Mouse (Mus musculus) T-helper 17 cell (primary cell): ENCODE measurements around the gene Ptprg.

ENCODE experiments used
- in situ Hi-C, 2 experiments: fragments of 300-600 bp; cut with MboI, MseI; formaldehyde crosslinking; loops; 1 replicate in 1 of 2; 2 replicates in 1 of 2; pipeline ENCODE4 v1.15.1; 2025; ENCODE audit warnings: high pct_unique_total_duplicates in 2 of 2

The Ptprg gene

DNA sequence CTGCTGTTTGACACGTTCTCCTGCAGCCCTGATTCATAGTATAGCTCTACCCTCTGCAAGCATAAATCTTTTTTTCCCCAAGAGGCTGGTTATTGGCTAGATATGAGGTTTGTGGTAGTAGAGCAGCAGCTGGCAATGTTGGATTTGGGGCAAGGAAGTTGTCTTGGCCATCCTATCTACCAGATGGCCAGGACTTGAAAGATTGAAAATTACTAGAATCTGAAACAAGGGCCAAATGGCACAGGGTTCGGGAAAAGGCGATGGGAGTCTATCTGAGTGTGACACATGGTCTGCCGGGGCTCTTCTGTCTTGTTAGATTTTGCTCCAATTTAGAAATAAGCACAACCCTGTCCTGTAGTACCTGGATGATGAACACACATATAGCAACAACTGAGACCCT, 531.7 kb downstream of the Ptprg start:
- in situ Hi-C loops: no loop called here

DNA sequence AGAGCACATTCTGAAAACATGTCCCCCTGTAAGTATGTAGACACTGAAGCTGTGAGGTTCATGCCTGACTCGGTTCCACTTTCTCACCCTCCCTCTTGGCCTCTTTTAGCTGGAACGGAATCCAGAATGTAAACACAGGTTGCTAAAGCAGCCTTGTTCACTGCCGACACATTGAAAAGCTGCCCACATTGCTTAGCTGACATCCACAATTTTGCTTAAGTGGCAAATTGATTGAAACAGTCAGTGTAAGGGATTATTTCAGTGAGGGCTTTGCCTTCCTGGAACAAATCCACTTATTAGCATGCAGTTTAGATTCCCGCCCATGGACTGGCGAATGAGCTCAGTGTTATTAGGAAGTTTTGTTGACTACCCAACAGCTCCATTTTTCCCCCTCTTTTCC, 532.8 kb downstream of the Ptprg start:
- in situ Hi-C loops: no loop called here

DNA sequence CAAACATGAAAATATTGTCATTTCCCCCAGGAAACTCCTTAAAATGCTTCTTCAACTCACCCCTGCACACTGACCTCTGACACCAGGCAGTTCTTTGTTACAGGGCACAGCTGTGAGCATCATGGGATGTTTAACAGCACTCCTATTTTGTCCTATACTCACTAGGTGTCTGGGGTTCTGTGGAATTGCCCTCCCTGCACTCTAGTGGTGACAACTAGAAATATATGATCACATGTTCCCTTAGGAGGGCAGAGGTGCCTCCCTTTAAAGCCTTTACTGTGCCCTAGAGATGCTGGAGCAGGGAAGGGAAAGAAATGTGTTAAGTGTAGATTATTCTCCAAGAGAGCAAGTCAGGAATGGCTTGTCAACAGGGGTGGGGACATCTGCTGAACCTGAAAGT, 536.6 kb downstream of the Ptprg start:
- in situ Hi-C loops: no loop called here

DNA sequence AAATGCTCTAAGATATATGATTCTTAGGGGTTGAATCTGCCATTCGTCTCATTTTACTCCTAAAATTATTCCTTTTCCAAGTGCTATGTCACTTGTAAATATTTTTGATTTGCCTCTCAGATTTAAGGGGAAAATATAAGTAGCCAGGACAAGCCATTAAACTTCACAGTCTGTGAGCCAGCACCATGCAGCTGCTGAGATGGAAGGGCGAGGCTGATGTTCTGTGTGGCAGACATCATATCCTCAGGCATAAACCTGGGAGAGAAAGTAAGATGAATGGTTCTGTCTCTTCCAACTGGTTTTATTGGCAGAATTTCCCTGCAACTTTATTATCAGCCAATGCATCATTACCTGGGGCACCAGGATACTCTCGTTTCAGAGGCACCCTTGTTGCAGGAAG, 538.4 kb downstream of the Ptprg start:
- in situ Hi-C loops: no loop called here

DNA sequence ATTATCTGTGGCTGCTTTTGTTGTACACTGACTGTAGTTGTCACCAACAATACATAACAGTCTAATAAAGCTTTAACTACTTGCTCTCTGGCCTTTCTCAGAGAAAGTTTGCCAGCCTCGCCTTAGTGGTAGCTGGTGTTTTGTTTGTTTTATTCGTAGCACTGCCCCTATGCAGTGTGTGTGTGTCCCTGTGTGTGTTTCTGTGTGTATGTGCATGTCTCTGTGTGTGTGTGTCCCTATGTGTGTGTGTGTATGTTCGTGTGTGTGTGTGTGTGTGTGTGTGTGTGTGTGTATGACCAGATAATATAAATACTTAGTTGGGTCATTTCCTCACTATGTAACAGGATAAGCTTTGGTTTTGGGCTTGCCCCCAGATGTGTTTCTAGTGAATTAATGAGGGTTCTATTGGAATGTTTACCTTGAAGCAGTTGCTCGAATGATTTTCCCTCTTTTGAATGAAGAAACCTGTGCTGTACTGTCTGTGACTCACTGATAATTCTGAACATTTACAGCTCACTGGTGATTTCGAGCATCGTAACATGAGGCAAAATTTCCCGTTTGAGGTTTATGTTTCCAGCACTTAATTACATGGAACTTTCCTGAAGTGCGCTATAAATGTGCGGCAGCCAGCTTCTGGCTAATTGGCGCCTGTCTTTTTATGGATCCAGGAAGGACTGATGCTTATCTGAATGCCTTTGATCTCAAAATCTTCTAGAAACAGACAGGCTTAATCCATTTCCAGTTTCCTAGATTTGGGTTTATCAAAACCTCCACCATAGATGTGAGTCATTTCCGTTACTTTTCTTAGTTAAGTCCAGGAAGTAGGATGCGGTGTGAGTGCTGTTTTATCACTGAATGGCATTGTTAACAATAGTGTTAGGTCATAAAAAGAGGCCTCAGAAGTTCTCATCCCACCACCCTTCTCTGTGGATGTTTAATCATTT, 546.3 kb downstream of the Ptprg start:
- in situ Hi-C loops: loop anchor here in 1 of 2 experiments (10.0 kb wide), 1 partner anchor 875 kb away; no protein-coding TSS in a partner anchor

DNA sequence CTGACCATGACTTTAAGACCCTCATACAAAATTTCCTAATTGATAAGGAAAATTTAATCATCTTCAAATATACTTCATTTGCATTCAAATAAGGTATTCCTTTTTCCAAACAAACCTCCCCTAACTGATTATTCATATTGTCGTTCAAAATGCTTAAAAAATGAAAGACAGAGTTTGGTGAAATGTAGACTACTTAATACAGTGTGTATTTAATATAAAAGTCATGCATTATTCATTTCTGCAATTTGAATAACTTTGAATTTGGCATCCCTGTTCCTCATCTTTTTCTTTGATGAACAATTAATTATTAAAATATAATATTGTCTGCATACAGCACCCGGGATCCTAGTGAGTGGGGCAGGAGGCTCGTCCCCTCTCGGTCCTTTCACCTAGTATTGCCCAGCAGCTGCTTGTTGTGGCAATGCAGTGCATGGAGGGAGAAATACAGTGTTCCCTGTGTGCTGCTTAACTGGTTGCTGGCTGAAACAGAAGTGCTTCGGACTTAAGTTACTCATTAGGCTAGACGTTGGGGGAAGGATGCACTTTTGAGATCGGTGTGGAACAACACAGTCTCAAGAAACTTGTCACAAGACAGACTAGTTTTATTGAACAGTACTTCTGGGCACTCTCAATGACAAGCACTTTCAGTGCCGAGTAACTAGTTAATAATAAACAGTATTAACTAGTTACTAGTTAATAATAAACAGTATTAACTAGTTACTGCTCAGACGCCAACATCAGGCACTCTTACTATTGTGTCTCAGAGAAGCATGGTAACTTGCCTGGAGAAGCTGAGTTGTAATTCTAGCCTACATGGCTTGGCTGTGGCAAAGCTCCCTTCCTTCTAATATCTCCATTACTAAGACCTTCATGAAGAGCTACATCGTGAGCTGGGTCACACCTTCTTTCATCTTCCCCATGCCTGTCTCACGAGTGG, 549.3 kb downstream of the Ptprg start:
- in situ Hi-C loops: loop anchor here in 1 of 2 experiments (10.0 kb wide), 1 partner anchor 878 kb away; no protein-coding TSS in a partner anchor

DNA sequence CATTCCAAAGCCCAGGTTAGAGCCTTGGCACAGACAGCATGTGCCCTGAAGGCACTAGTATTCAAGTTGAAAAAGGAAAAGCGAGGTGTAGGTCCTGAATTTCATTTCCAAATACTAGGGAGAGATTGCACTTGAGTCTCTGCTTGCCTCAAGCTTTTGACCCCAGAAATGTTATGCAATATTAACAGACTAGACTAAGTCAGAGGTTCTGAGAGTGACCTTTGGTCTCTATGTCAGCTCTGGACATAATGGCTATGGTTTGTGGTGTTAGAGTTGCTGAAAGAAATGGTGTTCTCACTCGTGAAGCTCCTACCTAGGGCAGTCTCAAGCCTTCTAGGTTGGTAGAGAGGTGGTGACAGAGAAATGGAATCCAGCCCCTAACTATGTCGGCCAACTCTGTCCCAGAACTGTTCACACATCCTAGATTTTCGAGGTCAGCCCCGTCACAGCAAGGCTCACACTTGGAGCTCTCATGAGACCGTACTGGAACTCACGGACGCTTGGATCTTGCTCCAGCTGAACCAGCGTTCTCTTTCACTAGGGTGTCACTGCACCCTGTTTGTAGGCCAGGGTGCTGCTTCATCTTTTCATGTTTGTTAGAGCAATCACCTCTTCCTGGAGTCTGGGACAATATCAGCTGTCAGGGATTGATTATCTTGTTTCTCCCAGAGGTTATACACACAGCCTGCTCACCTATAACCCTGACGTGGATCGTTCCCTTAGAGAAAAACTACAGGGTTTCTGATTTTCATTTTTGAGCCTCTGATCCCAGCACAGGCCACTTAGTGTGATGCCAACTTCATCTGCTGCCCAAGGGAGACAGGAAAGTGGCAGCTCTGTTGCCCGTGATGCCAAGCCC, 551.2 kb downstream of the Ptprg start:
- in situ Hi-C loops: loop anchor here in 1 of 2 experiments (10.0 kb wide), 1 partner anchor 880 kb away; no protein-coding TSS in a partner anchor

DNA sequence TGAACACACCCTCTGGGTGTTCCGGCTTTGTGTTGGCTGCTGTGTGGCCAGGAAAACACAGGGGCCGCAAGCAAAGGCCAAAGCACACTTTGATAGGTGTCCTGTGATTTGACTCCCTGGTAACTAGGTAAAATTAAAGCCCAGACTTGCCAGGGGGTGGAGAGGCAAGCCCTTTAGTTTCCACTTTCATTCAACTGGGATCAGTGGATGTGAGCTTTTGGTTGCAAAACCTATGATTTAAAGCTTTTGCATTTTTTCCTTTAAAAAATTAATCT, 551.8 kb downstream of the Ptprg start:
- in situ Hi-C loops: loop anchor here in 1 of 2 experiments (10.0 kb wide), 1 partner anchor 880 kb away; no protein-coding TSS in a partner anchor

DNA sequence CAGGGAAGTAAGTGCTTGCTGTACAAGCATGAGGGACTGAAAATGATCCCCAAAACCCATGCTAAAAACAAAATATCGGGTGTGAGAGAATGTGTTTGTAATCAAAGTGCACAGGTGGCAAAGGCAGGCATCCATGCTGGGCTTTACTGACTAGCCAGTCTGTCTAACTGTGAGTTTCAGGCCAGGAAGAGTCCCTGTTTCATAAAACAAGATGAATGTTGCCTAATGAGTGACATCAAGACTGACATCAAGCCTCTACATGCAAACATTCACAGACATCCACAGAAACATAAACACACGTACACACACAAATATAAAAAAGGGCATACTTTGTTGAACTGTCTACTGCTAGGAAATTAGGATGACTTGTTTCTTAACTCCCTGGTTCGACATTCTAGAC, 552.3 kb downstream of the Ptprg start:
- in situ Hi-C loops: loop anchor here in 1 of 2 experiments (10.0 kb wide), 1 partner anchor 881 kb away; no protein-coding TSS in a partner anchor

DNA sequence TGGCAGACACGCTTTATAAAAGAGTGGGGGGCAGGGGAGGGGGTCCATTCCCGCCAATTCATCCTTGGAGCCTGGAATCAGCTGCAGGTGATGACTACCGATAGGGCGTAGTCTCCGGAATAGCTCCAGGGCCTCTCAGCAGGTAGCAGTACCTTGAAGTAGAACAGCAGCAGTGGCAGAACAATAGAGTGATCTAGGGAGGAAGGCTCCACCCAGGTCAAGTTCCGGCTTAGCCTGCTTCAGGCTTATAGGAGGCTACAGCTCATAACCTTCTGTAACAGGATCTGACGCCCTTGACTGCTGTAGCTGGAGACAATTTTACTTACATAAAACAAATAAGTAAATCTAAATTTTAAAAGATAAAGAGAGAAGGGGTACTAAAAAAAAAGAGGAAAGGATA, 554.1 kb downstream of the Ptprg start:
- in situ Hi-C loops: loop anchor here in 1 of 2 experiments (10.0 kb wide), 1 partner anchor 883 kb away; no protein-coding TSS in a partner anchor

DNA sequence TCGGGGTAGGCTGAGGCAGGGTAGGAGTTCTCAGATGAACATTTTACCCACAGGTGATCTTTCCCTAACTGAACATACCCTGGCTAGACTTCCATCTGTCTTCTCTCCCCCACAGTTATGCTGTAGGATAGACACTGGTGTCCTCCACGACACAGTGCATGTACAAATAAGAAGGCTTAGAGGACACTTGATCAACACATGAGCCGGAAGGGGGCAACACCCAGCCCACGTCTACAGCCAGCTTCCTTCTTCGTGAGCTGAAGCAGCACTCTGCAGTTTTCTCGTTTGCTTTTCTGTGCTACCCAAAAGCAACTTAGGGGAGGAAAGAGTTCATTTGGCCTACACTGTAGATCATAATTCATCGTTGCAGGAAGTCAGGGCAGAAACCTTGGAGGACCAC, 554.7 kb downstream of the Ptprg start:
- in situ Hi-C loops: loop anchor here in 1 of 2 experiments (10.0 kb wide), 1 partner anchor 883 kb away; no protein-coding TSS in a partner anchor

DNA sequence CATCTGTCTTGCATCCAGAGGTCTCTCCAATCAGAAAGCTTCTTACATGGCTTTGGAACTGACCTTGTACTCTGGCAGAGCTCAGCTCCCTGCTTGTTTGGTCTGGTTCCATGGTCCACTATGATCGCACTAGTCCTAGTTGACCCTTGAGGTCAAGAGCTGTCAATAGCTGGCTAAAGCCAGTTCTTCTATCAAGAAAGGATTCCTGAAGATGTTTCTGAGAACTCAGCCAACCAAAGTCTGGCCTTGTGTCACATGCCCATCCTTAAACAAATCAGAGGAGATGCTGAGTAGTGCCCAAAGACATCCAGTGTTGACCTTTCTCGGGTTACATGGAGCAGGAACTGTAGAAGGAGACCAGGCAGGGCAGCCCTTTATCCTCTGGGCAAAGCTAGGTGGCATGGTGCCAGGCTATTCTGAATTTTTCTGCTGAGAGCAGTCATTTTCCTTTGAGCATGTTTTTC, 559.2 kb downstream of the Ptprg start:
- in situ Hi-C loops: no loop called here

DNA sequence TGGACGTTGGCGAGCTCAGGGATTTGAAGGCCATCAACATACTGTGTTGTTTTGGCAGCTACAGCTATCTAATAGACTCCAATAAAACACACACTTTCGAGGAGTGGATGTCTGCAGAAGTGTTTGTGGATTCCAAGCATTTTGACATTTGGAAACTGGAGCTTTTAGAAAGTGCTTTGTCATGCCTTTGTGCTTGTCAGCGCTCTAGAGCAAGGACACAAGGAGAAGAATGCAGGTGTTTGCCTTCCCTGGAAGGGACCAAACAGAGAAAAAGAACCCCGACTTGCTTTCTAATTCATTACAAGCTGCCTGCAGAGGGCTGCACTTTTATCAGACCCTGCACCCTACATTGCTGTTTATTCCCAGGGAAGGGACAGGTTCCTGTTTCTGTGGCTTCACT, 560.0 kb downstream of the Ptprg start:
- in situ Hi-C loops: no loop called here

DNA sequence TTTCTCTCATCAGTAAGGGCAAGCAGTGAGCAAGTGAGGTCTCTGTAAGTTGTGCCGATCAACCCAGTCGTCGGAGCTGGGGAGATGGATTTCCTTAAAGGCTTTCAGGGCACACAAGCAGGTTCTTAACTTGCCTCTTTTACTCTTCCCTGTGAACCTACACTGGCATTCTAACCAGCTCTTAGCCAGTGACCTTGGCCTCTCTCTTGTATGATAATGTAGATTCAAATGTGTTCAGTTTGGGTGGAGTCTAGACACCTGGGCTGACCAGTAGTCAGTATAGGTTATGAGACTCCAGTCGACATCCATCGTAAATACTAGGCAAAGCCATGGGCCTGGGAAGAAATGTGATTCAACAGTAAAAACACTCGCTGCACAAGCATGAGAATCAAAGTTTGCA, 560.7 kb downstream of the Ptprg start:
- in situ Hi-C loops: no loop called here

DNA sequence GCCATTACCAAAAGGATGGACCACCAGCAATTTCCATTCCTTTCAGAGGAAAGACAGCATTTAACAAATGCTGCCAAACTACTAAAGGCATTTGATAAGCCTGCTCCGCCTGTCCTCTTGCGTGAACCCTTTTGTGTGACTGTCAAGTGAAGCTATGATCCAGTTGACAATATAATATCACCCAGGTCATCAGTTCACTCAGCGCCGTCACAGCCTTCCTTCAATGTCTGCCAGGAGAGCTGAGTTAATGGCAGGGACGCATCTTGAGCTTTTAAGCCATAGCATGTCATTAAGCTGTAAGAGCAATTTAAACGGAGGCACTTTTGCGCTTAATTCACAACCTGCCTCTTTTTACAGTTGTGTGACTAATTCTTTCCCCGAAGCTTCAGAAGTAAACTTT, 565.9 kb downstream of the Ptprg start:
- in situ Hi-C loops: no loop called here

DNA sequence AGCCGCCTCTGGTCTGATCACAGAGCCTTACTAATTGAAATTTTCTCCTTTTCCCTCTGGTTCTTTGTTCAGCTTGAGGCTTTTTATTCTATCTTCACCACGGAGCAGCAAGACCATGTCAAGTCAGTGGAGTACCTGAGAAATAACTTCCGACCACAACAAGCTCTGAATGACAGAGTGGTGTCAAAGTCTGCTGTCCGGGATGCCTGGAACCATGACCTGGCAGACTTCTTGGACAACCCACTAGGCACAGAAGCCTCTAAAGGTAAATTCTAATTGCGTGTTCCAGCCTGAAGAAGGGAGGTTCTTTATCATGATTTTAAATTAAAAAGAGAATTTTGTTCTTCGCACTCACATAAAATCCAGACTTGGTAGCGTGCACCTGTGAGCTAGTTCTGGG, 568.6 kb downstream of the Ptprg start:
- in situ Hi-C loops: no loop called here

DNA sequence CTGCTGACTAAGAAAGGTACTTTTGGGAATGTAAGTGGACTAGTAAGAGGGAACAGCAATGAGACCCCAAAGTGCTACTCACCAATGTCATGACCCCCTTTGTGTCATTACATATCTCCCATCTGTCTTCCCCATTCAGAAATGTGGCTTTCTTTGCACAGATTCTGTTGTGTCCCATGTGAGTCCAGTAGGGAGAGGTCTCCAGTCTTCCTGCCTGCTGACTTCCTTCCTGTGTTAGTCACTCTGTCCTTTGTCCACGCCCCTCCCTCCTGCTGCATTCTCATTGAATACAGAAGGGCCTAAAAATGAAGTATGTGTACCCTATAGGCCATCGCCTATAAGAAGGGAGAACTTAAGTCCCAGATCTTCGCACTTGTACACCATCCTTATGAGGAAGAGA, 571.4 kb downstream of the Ptprg start:
- in situ Hi-C loops: no loop called here

DNA sequence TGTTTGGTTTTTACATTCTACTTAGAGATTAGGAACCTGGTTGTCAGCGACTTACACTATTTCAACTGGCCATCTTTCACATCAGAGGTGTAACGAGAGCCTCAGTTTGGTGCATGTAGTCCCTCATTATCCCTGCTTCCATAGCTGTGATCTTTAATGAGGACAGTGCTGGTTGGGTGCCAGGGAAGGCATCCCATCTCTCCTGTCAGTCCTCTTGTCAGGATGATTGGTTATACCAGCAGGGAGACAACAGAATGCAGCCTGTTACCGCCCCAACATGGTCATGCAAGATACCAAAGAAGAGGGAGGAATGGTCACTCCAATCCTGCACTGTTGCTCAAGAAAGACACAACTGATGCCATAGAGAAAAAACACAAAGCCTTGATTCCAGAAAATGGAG, 574.6 kb downstream of the Ptprg start:
- in situ Hi-C loops: no loop called here

DNA sequence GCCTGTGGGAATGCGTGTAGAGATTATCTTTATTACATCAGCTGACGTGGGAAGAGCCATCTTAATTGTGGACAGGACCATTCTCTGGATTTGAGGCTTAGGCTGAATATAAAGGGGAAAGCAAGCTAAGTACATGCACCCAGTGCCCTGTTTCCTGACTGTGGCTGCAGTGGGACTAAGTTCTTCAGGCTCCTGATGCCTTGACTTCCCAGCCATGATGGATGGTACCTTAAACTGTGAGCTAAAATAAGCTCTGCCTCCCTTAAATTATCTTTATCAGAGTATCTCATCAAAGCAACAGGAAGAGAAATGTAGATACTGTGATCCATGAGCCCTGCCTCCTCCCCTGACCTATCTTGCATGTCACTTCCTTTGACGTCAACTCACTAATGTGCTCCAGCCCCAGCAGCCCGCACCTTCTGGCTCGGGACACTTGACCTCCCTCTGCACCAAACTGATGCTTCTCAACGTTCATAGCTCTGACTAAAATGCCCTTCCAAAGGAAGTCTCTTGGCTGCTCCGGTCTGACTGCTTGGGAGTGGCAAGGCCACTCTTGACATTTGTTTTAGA, 578.8 kb downstream of the Ptprg start:
- in situ Hi-C loops: no loop called here

DNA sequence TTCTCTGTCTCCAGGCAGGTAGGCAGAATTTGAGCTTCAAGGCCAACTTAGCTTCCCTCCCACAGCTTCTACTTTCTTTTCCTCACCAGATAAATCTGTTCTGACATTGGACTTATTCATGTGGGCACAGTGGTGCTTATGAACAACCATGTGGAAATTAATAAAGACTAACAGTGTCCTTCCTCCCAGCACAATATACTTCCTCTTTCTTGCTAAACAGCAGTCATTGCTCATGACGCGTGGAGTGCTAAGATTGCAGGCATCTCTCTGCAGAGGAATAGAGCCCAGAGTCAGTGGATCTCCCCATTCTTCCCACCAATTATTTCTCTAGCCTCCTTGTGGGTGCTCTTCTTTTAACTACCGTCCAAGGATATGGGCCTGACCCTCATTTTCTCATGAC, 579.8 kb downstream of the Ptprg start:
- in situ Hi-C loops: no loop called here

DNA sequence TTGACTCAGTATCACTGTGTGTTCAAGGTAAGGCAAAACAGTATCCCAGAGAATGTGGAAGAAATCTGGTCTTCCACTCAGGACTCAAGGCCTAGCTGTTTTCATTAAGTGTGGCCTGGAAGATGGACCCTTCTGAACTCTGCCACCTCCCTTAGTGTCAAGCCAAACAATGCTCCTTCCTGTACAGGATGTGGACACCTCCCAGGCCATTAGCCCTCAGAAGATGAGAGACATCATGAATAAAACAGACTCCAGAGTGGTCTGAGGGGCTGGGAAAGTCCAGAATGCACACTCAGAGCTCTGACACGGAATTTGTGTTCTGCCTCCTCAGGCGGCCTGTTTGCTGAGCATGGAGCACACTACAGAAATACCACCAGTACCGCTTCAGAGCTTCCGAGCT, 581.2 kb downstream of the Ptprg start:
- in situ Hi-C loops: no loop called here
